Mouse (Mus musculus): ENCODE results near the gene Mta2. TPM values are rescaled to one million over a fixed set of nuclear protein-coding genes. Genes with fewer than 3 reads are reported as not detected.
"Not testable (repeated sequence)": the region's sequence is repeated elsewhere in the genome, so short reads cannot be mapped to it uniquely, and the experiment has no call there.

Gene Mta2
- total RNA-seq (2022) = 10 to 100 TPM; 46.8 to 53.8 (median 50.4) TPM

GRCm38 (mm10) chr19:8941515-8942217, at the start of gene Mta2:
TSS of gene Mta2 (plus strand) at chr19:8941875.
- peak; percentile 86 to 89 for DNase-seq (ENCODE audit: low spot score in 2 of 2)

GRCm38 (mm10) chr19:8892829-8893766, 48.6 kb upstream of the Mta2 start, which contains the start of gene Ints5:
TSS of gene Ints5 (plus strand) at chr19:8893005.
- DNase-seq (ENCODE audit: low spot score in 2 of 2) = peak; percentile 71 to 79

- no peak for DNase-seq (ENCODE audit: low spot score in 2 of 2)
These were observed 46.2 kb upstream of the Mta2 start for GRCm38 (mm10) chr19:8895397-8895960.

DNA sequence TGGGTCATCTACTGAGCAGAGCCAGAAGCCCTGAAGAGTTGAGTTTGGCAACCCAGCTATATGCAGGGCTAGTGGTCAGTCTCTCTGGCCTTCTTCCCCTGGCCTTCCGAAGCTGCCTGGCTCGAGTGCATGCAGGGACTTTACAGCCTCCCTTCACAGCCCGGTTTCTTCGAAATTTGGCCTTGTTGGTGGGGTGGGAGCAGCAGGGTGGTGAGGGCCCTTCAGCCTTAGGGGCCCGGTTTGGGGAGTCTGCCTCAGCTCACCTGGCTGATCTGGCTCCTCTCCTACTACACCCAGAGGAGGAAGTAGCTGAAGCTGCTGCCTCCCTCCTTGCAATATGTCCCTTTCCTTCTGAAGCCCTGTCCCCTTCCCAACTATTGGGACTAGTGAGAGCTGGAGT, 45.4 kb upstream of the Mta2 start:
- not testable (repeated sequence) for DNase-seq (ENCODE audit: low spot score in 2 of 2)

- DNase-seq (ENCODE audit: low spot score in 2 of 2) = not testable (repeated sequence)
These were observed 44.3 kb upstream of the Mta2 start for GRCm38 (mm10) chr19:8897211-8897864.

DNA sequence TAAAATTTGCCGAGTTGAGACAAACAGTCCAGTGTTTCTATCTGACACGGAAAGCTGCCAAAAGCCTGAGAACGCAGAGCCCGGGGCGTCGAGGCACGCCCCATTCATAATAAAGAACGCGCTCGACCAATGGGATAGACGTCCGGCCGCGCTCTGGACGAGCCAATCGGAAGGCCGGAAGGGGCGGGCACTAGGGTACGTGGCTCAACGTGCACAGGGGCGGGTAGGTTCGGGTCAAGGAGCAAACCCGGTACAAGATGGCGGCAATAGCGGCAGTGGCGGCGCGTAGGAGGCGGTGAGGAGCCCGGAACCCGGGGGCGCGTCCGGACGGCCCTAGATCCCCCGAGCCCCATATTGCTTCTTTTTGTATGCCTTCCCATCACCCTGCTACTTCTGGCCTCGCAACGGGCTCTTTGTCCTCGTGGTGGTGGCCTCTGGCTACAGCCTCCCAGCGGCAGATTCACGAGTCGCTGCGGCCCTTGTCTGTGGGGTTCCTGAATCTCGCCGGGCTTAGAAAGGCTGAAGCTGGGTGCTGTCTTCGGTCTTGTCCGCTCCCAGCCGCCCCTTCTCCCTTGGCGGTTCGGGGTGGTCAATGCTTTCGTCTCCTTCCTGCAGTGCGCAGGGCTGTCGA, 43.7 kb upstream of the Mta2 start, which contains the start of gene Ganab:
TSS of gene Ganab (plus strand) at position 207 of the 631 bp plus-strand sequence.
- DNase-seq (ENCODE audit: low spot score in 2 of 2) = peak; percentile 83 to 96

- DNase-seq (ENCODE audit: low spot score in 2 of 2) = no peak
These were observed 43.1 kb upstream of the Mta2 start for GRCm38 (mm10) chr19:8898576-8898975.

- no peak for DNase-seq (ENCODE audit: low spot score in 2 of 2)
These were observed 42.6 kb upstream of the Mta2 start for GRCm38 (mm10) chr19:8899079-8899478.

- no peak for DNase-seq (ENCODE audit: low spot score in 2 of 2)
These were observed 38.3 kb upstream of the Mta2 start for GRCm38 (mm10) chr19:8903412-8903811.

DNA sequence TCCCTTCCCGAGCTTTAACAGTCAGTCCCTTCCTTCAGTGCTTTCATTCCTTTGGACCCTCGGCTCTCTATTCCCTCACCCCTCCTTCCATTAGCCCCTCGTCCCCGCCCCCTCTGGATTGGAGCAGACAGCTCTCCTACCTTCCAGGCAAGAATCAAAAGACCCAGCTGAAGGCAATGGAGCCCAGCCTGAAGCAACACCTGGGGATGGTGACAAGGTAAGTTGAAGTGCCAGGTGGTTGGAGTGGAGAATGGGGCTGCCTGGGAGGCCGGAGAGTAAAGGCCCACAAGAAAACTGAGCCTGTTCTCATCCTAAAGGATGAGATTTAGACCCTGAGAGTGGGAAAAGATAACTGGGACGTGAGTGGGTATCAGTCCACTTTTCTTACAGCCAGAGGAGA, 33.1 kb upstream of the Mta2 start:
- DNase-seq (ENCODE audit: low spot score in 2 of 2) = no peak

- no peak for DNase-seq (ENCODE audit: low spot score in 2 of 2)
These were observed 29.9 kb upstream of the Mta2 start for GRCm38 (mm10) chr19:8911810-8912209.

DNA sequence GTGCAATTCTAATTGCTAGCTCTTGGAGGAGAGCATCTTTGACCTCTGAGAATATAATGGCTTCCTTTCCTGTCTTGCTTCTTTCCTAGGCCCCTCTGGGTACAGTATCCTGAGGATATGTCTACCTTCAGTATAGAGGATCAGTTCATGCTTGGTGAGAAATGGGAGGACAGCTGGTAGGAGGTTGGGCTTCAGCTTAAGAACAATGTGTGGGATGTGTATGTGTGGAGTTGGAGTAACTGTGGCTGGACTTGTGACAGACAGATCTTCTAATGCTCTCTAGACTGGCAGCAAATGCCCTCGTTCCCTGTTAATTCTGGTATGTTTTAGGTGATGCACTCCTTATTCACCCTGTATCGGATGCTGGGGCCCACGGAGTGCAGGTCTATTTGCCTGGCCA, 27.5 kb upstream of the Mta2 start:
- DNase-seq (ENCODE audit: low spot score in 2 of 2) = no peak

DNA sequence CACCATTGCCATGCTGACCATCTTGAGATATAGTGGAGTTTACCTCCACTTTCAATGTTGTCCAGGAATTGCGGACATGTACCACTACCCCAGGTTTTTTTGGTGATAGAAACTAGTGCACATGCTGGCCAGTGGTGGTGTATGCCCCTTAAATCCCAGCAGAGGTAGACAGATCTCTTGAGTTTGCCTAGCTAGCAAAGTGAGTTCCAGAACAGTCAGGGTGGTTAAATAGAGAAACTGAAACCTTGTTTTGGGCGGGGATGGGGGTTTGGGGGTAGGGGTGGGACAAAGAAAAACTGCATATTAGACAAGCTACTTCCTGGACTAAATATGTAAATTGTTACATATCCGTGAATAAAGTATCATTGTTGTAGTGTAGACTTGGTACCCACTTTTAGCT, 22.7 kb upstream of the Mta2 start:
- no peak for DNase-seq (ENCODE audit: low spot score in 2 of 2)

GRCm38 (mm10) chr19:8919684-8920072, 22.0 kb upstream of the Mta2 start:
- DNase-seq (ENCODE audit: low spot score in 2 of 2) = no peak

DNA sequence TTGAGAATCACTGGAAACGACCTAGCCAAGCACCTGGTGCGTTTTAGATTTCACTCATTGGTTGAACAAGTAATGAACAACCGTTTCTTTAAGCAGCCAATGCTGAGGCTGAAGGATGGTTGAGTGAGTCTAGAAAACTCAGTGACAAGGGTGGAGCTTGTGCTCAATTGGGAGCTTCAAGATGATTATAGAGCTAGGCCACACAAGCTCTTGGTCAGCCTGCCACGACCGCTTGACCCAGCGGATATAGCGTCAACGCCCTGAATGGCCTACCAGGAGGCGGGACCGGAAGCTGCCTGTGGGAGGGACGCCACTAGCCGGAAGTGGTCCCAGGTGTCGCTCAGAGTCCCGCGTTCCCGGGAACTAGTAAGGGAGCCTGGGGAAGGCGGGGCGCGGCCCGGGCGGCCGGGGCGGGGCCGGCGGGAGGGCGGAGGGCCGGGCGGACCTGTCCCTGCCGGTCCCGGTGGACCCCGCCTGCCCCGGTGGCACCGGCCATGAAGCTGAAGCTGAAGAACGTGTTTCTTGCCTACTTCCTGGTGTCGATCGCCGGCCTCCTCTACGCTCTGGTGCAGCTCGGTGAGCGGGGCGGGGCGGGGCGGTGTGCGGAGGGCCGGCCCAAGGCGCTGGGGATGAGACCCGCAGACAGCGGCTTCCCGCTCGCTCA, 21.5 kb upstream of the Mta2 start, which contains the start of gene B3gat3:
TSS of gene B3gat3 (plus strand) at position 302 of the 664 bp plus-strand sequence.
- peak; percentile 89 to 94 for DNase-seq (ENCODE audit: low spot score in 2 of 2)

- DNase-seq (ENCODE audit: low spot score in 2 of 2) = no peak
These were observed 20.8 kb upstream of the Mta2 start for GRCm38 (mm10) chr19:8920836-8921291.

DNA sequence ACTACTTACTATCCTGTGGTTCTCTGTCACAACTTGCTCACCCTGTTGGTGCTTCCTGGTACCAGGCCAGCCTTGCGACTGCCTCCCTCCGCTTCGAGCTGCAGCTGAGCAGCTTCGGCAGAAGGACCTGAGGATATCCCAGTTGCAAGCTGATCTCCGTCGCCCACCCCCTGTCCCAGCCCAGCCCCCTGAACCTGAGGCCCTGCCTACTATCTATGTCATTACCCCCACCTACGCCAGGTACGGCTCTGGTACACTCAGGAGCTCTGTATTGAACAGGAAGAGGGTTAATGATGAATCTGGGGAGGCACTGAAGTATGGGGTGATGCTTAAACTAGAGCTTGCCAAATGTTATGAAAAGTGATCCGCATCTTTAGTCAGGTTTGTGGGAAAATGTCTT, 19.9 kb upstream of the Mta2 start:
- no peak for DNase-seq (ENCODE audit: low spot score in 2 of 2)

- no peak for DNase-seq (ENCODE audit: low spot score in 2 of 2)
These were observed 14.9 kb upstream of the Mta2 start for GRCm38 (mm10) chr19:8926766-8927165.

GRCm38 (mm10) chr19:8927891-8928525, 13.7 kb upstream of the Mta2 start:
- DNase-seq (ENCODE audit: low spot score in 2 of 2) = no peak

Data from left cerebral cortex, adult 8-10 months (tissue).